Mouse (Mus musculus) small intestine, adult 2 months (tissue): Measurements from ENCODE around the gene Slc35a3.

Experiments
- CTCF ChIP-seq: fragments of 200-500 bp; IDR thresholded peaks from 2 replicates; pipeline ENCODE4 v1.5.1; 2012; ENCODE audit warnings: low read depth, mild to moderate bottlenecking, control low read depth, inconsistent platforms, low read length, moderate library complexity, mixed read lengths; ENCODE audit not compliant: insufficient replicate concordance, insufficient read length; ENCODE audit errors: extremely low read depth
- POLR2A ChIP-seq: fragments of 200-500 bp; IDR thresholded peaks from 2 replicates; pipeline ENCODE4 v1.6.1; 2012; ENCODE audit warnings: low read depth, mild to moderate bottlenecking, control low read depth, inconsistent platforms, low read length, moderate library complexity

- TF ChIP-seq CTCF (no peak), POLR2A (no peak)
Observed at GRCm38 (mm10) chr3:116726807-116727206, 14.2 kb upstream of the Slc35a3 start.
